Mouse (Mus musculus): Measurements from ENCODE around the gene Spp2.
A peak's percentile ranks its signal among the peaks of the same experiment; 100 is the strongest.
"Not testable (repeated sequence)": the region's sequence is repeated elsewhere in the genome, so short reads cannot be mapped to it uniquely, and the experiment has no call there.

Gene Spp2

GRCm38 (mm10) chr1:88433096-88433883 is 26.5 kb downstream of the Spp2 start:
- no peak for DNase-seq (ENCODE audit: low spot score in 2 of 2)

- DNase-seq (ENCODE audit: low spot score in 2 of 2), result no peak
Measured at GRCm38 (mm10) chr1:88434057-88434456, 27.3 kb downstream of the Spp2 start.

- DNase-seq (ENCODE audit: low spot score in 2 of 2), result no peak
Measured at GRCm38 (mm10) chr1:88437206-88438126, 30.7 kb downstream of the Spp2 start.

- no peak for DNase-seq (ENCODE audit: low spot score in 2 of 2)
Measured at GRCm38 (mm10) chr1:88443383-88443782, 36.6 kb downstream of the Spp2 start.

GRCm38 (mm10) chr1:88445400-88445799 is 38.6 kb downstream of the Spp2 start:
- peak in 1 of 2 experiments; percentile 36 for DNase-seq (ENCODE audit: low spot score in 2 of 2)

GRCm38 (mm10) chr1:88446270-88447030 is 39.7 kb downstream of the Spp2 start:
- DNase-seq (ENCODE audit: low spot score in 2 of 2), result no peak

GRCm38 (mm10) chr1:88447483-88447882 is 40.7 kb downstream of the Spp2 start:
- no peak for DNase-seq (ENCODE audit: low spot score in 2 of 2)

- not testable (repeated sequence) for DNase-seq (ENCODE audit: low spot score in 2 of 2)
Measured at GRCm38 (mm10) chr1:88448094-88448493, 41.3 kb downstream of the Spp2 start.

- DNase-seq (ENCODE audit: low spot score in 2 of 2), result no peak
Measured at GRCm38 (mm10) chr1:88449741-88450140, 43.0 kb downstream of the Spp2 start.

GRCm38 (mm10) chr1:88450668-88451067 is 43.9 kb downstream of the Spp2 start:
- no peak for DNase-seq (ENCODE audit: low spot score in 2 of 2)

GRCm38 (mm10) chr1:88452198-88452597 is 45.4 kb downstream of the Spp2 start:
- no peak for DNase-seq (ENCODE audit: low spot score in 2 of 2)

- DNase-seq (ENCODE audit: low spot score in 2 of 2), result no peak
Measured at GRCm38 (mm10) chr1:88454703-88455102, 47.9 kb downstream of the Spp2 start.

- DNase-seq (ENCODE audit: low spot score in 2 of 2), result no peak
Measured at GRCm38 (mm10) chr1:88455761-88456160, 49.0 kb downstream of the Spp2 start.

- DNase-seq (ENCODE audit: low spot score in 2 of 2), result peak; percentile 58 to 77
Measured at GRCm38 (mm10) chr1:88456451-88457072, 49.8 kb downstream of the Spp2 start.

- no peak for DNase-seq (ENCODE audit: low spot score in 2 of 2)
Measured at GRCm38 (mm10) chr1:88459196-88459595, 52.4 kb downstream of the Spp2 start.

- DNase-seq (ENCODE audit: low spot score in 2 of 2), result no peak
Measured at GRCm38 (mm10) chr1:88459655-88460054, 52.9 kb downstream of the Spp2 start.

GRCm38 (mm10) chr1:88461096-88461495 is 54.3 kb downstream of the Spp2 start:
- no peak for DNase-seq (ENCODE audit: low spot score in 2 of 2)

- peak in 1 of 2 experiments; percentile 17 for DNase-seq (ENCODE audit: low spot score in 2 of 2)
Measured at GRCm38 (mm10) chr1:88462484-88462883, 55.7 kb downstream of the Spp2 start.

GRCm38 (mm10) chr1:88463241-88463640 is 56.5 kb downstream of the Spp2 start:
- DNase-seq (ENCODE audit: low spot score in 2 of 2), result no peak

GRCm38 (mm10) chr1:88464109-88464905 is 57.5 kb downstream of the Spp2 start:
- no peak for DNase-seq (ENCODE audit: low spot score in 2 of 2)

- DNase-seq (ENCODE audit: low spot score in 2 of 2), result peak in 1 of 2 experiments; percentile 38
Measured at GRCm38 (mm10) chr1:88465722-88466121, 59.0 kb downstream of the Spp2 start.
